In genomic region chr17:70622493-70622892, GRCm38 (mm10) we compare ENCODE assay signal across 14 mouse cellular contexts.
DNase-seq lines count a peak whose midpoint lies in the region; ATAC-seq and TF ChIP-seq lines count a peak whose summit lies in the region.
"Had no signal": no experiment of that assay in that cellular context is flagged by ENCODE, and none has a peak within 500 bp of the region (broad histone marks: within the 10 kb centered on the region; RNA-seq: fewer than 3 reads in every experiment).

No protein-coding gene starts in this region.

- WGBS in heart, embryonic 12.5 days: 60% methylated on average over 8 of the region's 8 CpGs
- WGBS in olfactory bulb, adult 2 months: 35% methylated on average over 8 of the region's 8 CpGs
- 76% methylated on average over 8 of the region's 8 CpGs for WGBS in liver, postnatal 0 days (ENCODE audit: insufficient replicate concordance)

- no peak for ATAC-seq in heart, embryonic 12.5 days (ENCODE audit: insufficient number of reproducible peaks, low FRiP score)
- no peak for ATAC-seq in liver, postnatal 0 days

- peaks cover 8% of the 10 kb centered on the region; the same call in 1 of the 2 replicates for H3K4me1 ChIP-seq in heart, embryonic 12.5 days (replicated peaks)
- H3K4me1 ChIP-seq in olfactory bulb, adult 2 months (ENCODE audit: control insufficient read depth, insufficient read depth, low read length): peaks cover 8% of the 10 kb centered on the region; the same call in 1 of the 2 replicates
- H3K4me1 ChIP-seq in liver, postnatal 0 days (ENCODE audit: insufficient read depth): no peaks in the 10 kb centered on the region
- H3K4me1 ChIP-seq: hindbrain, embryonic 13.5 days had no signal

- 0 out of 2 replicates have a peak overlapping the region, but pooled peaks have one; percentile 8 for H3K4me2 ChIP-seq in heart, embryonic 12.5 days
- no peak overlapping the region for H3K4me2 ChIP-seq in liver, postnatal 0 days (ENCODE audit: low read depth, low read length)
- H3K4me2 ChIP-seq: hindbrain, embryonic 13.5 days had no signal

- peaks cover 6% of the 10 kb centered on the region; the same call in 1 of the 2 replicates for H3K9me3 ChIP-seq in heart, embryonic 12.5 days (replicated peaks)
- peaks cover 3% of the 10 kb centered on the region; the same call in 1 of the 2 replicates for H3K9me3 ChIP-seq in liver, postnatal 0 days (ENCODE audit: low read length)
- H3K9me3 ChIP-seq: hindbrain, embryonic 13.5 days had no signal

- DNase-seq in heart, adult 8-10 months (ENCODE audit: low spot score): no peak
- peak; percentile 81 for DNase-seq in cerebellum, adult 9-11 months
- peak; percentile 77 to 78 for DNase-seq in layer of hippocampus, adult 8-10 months (ENCODE audit: low spot score in 2 of 2)
- DNase-seq in liver, postnatal 0 days: no peak
- DNase-seq in natural killer cell, adult 2 months (ENCODE audit: low spot score in 2 of 2): no peak
- DNase-seq in thymus, postnatal 14 days: no peak
- DNase-seq: adrenal gland, postnatal 10 days; kidney, postnatal 10 days; lung, postnatal 14 days; thymus, postnatal 36 days had no signal

- no peak for TF ChIP-seq CTCF in olfactory bulb, adult 2 months (IDR thresholded peaks at IDR 0.05; ENCODE audit: insufficient read depth, low read depth, low read length)
- no peak for TF ChIP-seq CTCF in liver, postnatal 0 days (IDR thresholded peaks at IDR 0.05; ENCODE audit: low read depth)

- no peak overlapping the region for H3K4me3 ChIP-seq in heart, embryonic 12.5 days
- H3K4me3 ChIP-seq in olfactory bulb, adult 2 months (ENCODE audit: insufficient read depth, low read depth, low read length): no peak overlapping the region
- no peak overlapping the region for H3K4me3 ChIP-seq in liver, postnatal 0 days (ENCODE audit: low read depth, low read length)
- H3K4me3 ChIP-seq: erythroblast, embryonic 14.5 days; hindbrain, embryonic 13.5 days had no signal

- H3K27ac ChIP-seq in heart, embryonic 12.5 days (ENCODE audit: poor library complexity, severe bottlenecking): no peak overlapping the region
- peak overlapping the region; percentile 56; the same call in 1 of the 2 replicates for H3K27ac ChIP-seq in olfactory bulb, adult 2 months (ENCODE audit: insufficient read depth, low read depth, low read length)
- no peak overlapping the region for H3K27ac ChIP-seq in liver, postnatal 0 days (ENCODE audit: low read depth)
- H3K27ac ChIP-seq: hindbrain, embryonic 13.5 days had no signal

- TF ChIP-seq EP300 in liver, postnatal 0 days (IDR thresholded peaks at IDR 0.05; ENCODE audit: low read depth): no peak

- H3K27me3 ChIP-seq in heart, embryonic 12.5 days (replicated peaks): no peaks in the 10 kb centered on the region
- H3K27me3 ChIP-seq in liver, postnatal 0 days (ENCODE audit: insufficient read depth, low read length): no peaks in the 10 kb centered on the region
- H3K27me3 ChIP-seq: hindbrain, embryonic 13.5 days had no signal

- no peak overlapping the region for H3K9ac ChIP-seq in heart, embryonic 12.5 days
- H3K9ac ChIP-seq in liver, postnatal 0 days (replicated peaks): no peak overlapping the region
- H3K9ac ChIP-seq: hindbrain, embryonic 13.5 days had no signal

- H3K36me3 ChIP-seq in heart, embryonic 12.5 days: no peaks in the 10 kb centered on the region
- H3K36me3 ChIP-seq in liver, postnatal 0 days (replicated peaks; ENCODE audit: insufficient read depth, low read length): no peaks in the 10 kb centered on the region
- H3K36me3 ChIP-seq: hindbrain, embryonic 13.5 days had no signal

- no peak for TF ChIP-seq POLR2A in olfactory bulb, adult 2 months (IDR thresholded peaks at IDR 0.05; ENCODE audit: insufficient read depth, low read depth, low read length)

Comparison
In these comparisons a context has a peak if more than half of its experiments do, and no peak if none do; other contexts are left out.
1. DNase-seq: peak in cerebellum, adult 9-11 months (single experiment) and layer of hippocampus, adult 8-10 months (2 of 2); none in heart, adult 8-10 months (single experiment), liver, postnatal 0 days (single experiment), natural killer cell, adult 2 months (0 of 2) and thymus, postnatal 14 days (single experiment).